Mouse (Mus musculus) mouse embryonic stem cell (cell line): Measurements from ENCODE around the gene Rad51ap1.

Experiments
- in situ Hi-C, 2 experiments: fragments of 300-500 bp; cut with MboI; formaldehyde crosslinking; loops; 1 replicate in 1 of 2; 3 replicates in 1 of 2; pipeline ENCODE4 v1.14.3; 2019 to 2020; ENCODE audit warnings: low sequenced_read_pairs in 2 of 2, low pct_unique_long_range_greater_than_20kb in 1 of 2, mixed read lengths in 1 of 2; ENCODE audit not compliant: unreplicated experiment in 1 of 2

Gene Rad51ap1

DNA sequence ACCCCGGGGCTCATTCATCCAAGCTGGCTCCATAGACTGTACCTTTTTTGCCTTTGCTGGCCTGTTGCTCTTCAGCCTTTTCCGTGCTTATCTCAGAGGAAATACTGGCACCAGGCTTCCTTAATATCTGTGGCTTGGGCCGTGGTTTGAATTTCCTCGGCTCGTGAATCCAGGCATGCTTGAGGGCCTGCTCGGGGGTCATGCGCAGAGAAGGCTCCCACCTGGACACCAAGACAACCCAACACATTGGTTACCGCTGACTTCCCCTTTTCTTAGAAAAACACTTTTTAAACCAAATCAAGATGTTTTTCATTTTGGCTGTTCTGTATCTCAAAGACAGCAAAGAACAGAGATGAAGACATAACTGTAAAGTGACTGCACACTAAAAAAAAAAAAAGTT lies 62.3 kb downstream of the Rad51ap1 start:
- in situ Hi-C loops, result no loop called here
